Mouse (Mus musculus) right cerebral cortex, postnatal 10 days (tissue): ENCODE data around the gene Rsph3b.

ENCODE experiments used
- DNase-seq, 2 experiments: peaks; one replicate each; pipeline ENCODE4 v3.0.0; 2021; ENCODE audit warnings: low spot score in 2 of 2

Gene Rsph3b

DNA sequence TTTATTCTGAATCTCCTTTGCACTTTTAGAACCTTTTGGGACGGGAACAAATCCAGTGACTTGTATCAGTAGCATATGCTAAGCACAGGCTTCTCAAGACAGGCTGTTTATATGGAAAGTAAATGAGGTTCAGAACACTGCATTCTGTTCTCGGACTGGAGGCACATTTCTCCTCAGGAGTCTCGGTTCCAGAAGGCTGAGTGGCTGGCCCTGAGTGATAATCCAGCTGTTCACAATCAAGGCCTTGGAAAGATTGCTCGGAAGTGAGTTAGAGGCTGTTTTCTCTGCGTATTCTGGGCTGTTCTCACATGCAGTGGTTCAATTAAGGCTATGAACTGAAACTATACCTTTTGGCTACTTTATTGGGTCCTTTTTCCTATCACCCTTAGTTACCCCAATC is 82.9 kb downstream of the Rsph3b start:
- DNase-seq, result no peak

DNA sequence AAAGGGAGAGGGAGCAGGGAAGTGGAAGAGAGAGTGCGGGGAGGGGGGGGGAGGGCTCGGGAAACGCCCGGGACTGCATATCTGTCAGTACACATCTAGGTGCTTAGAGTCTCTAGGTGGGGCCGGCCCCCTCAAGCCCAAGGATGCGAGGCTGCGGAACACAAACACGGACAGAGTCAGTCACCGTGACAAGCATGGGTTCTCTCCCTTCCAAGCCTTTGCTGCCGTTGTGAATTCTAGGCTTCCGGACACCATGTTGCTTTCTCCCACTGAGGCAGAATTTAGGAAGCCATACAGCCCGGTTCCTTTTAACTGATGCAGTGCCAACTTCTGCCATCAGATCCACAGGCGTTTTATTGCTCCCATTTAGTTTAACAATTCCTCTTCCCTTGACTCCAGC is 83.6 kb downstream of the Rsph3b start:
- DNase-seq, result no peak

DNA sequence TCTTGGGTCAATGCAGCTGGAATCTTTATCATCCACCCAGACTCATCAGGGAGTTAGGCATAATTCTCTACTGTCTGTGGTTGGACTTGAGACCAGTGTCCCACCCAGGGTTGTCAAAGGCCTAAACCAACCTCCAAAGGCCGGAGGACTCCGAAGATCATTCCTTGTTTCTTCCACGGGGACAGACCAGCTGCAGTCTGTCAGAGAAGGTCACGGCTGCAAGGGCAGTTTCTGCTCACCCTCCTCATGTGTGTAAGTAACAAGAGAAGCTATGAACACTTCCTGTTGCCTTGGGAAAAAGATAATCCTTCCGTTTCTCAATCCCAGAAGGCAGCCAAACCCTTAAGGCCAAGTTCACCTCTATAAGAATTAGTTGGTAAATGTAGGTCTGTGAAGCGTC is 85.0 kb downstream of the Rsph3b start:
- no peak for DNase-seq

DNA sequence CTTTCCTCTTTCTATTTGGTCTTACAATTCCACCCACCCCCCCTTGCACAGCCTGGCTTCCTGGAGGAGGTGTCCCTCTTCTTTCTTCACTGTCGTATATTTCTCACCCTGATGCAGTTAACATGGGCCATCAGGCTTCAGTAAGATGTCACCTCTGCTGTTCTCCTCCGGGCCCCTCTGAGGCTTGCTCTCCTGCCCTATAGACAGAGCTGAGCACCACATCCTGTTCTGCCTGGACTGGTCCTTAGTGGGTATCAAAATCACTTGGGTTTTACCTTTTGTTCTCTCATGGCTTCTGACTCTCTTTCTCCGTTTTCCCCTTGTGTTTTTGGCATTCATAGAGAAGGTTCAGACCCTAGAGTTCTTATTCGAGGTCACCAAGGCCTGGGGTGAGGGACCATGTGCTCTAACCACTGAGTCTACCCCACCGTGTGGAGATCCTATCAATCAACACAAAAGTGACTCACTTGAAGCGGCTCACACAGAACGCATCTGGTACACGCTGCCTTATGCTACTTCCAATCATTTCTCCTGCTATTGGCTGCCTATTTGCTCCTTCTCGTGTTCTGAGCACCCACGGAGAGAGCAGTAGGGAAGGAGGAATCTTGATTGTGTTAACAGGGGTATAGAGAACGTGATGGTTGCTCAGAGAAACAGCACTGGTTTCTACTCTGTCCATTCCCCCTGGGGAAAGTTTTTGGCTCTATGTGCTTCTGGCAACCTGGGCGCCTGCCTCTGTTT is 86.3 kb downstream of the Rsph3b start:
- peak in 1 of 2 experiments; percentile 25 for DNase-seq

DNA sequence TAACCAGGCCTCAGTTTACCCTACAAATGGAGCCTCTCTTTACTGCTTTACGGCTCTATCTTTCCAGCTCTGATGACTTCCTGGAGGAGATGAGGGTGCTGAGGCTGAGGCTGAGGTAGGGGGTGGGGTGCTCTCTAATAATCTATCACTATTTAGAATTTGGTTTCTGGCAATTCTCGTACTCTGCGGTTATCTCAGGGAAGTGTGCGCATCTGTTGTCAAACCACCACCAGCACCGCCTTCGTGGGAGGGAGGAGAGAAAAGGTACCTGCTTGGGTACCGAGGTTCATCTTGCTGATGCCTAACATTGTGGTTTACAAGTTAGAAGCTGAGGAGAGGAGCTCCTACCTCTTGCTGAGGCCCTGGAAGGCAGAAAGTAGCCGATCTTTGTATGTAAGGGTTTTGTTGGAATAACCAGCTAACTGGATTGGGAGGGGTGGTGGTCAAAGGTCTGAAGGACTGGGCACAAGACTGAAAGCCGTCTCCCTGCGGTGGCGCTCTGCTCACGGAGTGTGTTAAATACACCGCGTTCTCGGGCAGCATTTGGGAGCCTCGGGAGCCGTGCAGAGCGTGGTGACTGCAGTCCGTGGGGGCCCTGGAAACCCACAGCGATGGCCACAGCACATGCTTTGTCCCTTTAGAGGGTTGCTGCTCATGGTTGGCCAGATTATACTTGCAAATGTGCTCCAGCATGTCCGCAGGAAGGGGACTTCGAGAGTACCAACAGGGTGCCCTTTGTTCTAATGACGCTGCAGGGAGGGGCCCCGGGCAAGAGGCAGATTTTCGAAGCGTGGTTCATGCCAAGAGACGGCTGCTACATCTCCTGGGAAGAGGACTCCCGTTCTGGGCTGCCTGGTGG is 87.1 kb downstream of the Rsph3b start:
- peak; percentile 83 to 88 for DNase-seq

DNA sequence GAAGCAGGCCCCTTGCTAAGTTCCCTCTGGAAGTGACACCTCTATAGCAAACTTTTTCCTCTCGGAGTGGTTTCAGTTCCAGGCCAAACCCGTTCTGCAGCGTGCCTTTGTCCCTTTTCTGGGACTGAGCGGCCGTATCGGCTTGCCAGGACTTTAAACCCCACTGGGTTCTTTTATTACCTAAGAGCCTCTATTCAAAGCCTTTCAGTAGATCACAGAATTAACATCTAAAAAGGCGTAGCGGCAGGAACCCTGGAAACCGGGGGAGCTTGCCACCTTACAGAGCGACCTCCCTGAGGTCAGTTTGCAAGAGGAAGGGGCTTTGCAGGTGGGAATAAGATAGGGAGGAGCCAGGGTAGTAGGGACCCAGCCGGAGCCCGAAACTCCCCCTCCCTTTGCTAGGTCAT is 88.0 kb downstream of the Rsph3b start:
- peak; percentile 58 to 61 for DNase-seq

DNA sequence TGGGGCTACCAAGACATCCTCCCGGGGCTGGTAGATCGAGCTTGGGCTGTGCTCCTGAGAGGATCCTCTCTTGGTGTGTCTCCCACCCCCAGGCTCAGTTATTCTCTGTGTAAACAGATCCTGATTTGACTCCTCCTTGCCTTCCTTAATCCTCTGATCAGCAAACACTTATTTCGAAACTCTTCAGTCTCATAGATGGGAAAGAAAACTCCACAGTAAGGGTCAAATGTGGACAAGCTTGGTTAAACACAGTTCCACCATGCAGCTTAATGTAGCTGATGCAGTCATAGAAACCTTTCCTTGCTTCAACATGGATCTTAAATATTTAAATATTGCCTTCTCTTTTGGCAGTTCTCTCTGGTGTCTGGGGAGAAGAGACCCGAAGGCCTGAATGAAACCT is 88.4 kb downstream of the Rsph3b start:
- DNase-seq, result no peak
